Mouse (Mus musculus) liver, embryonic 16.5 days (tissue): ENCODE data around the gene Cdk8. TPM values are rescaled to one million over a fixed set of nuclear protein-coding genes. Genes with fewer than 3 reads are reported as not detected.

Experiments
- polyA plus RNA-seq: library from polyadenylated mRNA; unstranded; fragments of >200 nt; fragmentation: Nextera tagmentation; extraction: Ambion mirVana; gene quantifications from 2 replicates; pipeline ENCODE4 v1.2.1, GENCODE M21; 2015

Cdk8 gene
- polyA plus RNA-seq, 1 experiment from 2014 or later, result 11.5 TPM

Other genes starting within 250 kb of the Cdk8 start
- 0.39 and 0.60 TPM in 2 replicates for gene Cyp3a25, start 221.6 kb upstream of the Cdk8 start, polyA plus RNA-seq
- 0.07 and 0.11 TPM in 2 replicates for gene Cyp3a59, start 152.0 kb upstream of the Cdk8 start, polyA plus RNA-seq
- gene Gm5565, start 70.7 kb upstream of the Cdk8 start, polyA plus RNA-seq, result not detected in 2 replicates
- not detected in 2 replicates for gene Gm6309, start 60.5 kb upstream of the Cdk8 start, polyA plus RNA-seq
- gene 1700001J03Rik, start 45.9 kb upstream of the Cdk8 start, polyA plus RNA-seq, result not detected in 2 replicates
- gene Rnf6, start 9.7 kb upstream of the Cdk8 start, polyA plus RNA-seq, result 28.0 and 30.9 TPM in 2 replicates
- 0.04 and 0.05 TPM in 2 replicates for gene Wasf3, start 153.8 kb downstream of the Cdk8 start, polyA plus RNA-seq